Mouse (Mus musculus) hindbrain, embryonic 15.5 days (tissue): Measurements from ENCODE around the gene Mapk9. TPM values are rescaled to one million over a fixed set of nuclear protein-coding genes. Genes with fewer than 3 reads are reported as not detected.
"Not testable (repeated sequence)": the region's sequence is repeated elsewhere in the genome, so short reads cannot be mapped to it uniquely, and the experiment has no call there.

ENCODE experiments used
- ATAC-seq: fragments of 200-750 bp; cut with Nextera tagmentation; 2 replicates; pipeline ENCODE4 v1.8.0; 2017; ENCODE audit warnings: low read depth, moderate number of reproducible peaks, moderate TSS enrichment; ENCODE audit not compliant: low FRiP score
- H3K27ac ChIP-seq: fragments of 300-500 bp; sonication (generic); replicated peaks from 2 replicates; pipeline ENCODE4 v1.5.1; 2015; ENCODE audit warnings: mild to moderate bottlenecking, inconsistent platforms
- H3K27me3 ChIP-seq: fragments of 300-500 bp; sonication (generic); 2 replicates; pipeline ENCODE4 v1.6.1; 2015; ENCODE audit warnings: control low read depth, inconsistent platforms
- H3K36me3 ChIP-seq: fragments of 300-500 bp; sonication (generic); 2 replicates; pipeline ENCODE4 v1.6.1; 2015; ENCODE audit warnings: control low read depth, inconsistent platforms
- H3K4me1 ChIP-seq: fragments of 300-500 bp; sonication (generic); replicated peaks from 2 replicates; pipeline ENCODE4 v1.6.1; 2015; ENCODE audit warnings: control low read depth, inconsistent platforms
- H3K4me2 ChIP-seq: fragments of 300-500 bp; sonication (generic); 2 replicates; pipeline ENCODE4 v1.6.1; 2015; ENCODE audit warnings: moderate library complexity, mild to moderate bottlenecking, inconsistent platforms
- H3K4me3 ChIP-seq: fragments of 300-500 bp; sonication (generic); 2 replicates; pipeline ENCODE4 v1.5.1; 2015; ENCODE audit warnings: mild to moderate bottlenecking, inconsistent platforms
- H3K9ac ChIP-seq: fragments of 300-500 bp; sonication (generic); 2 replicates; pipeline ENCODE4 v1.6.1; 2015; ENCODE audit warnings: inconsistent platforms
- H3K9me3 ChIP-seq: fragments of 300-500 bp; sonication (generic); 2 replicates; pipeline ENCODE4 v1.6.1; 2016; ENCODE audit warnings: control low read depth, inconsistent platforms
- WGBS: fragments of 180-500 bp; shearing (Covaris S2); methylation state at CpG from one replicate; pipeline ENCODE4 v1.1.7; 2015; 5-methylcytosine and 5-hydroxymethylcytosine counted together
- polyA plus RNA-seq: library from polyadenylated mRNA; unstranded; fragments of >200 nt; fragmentation: Nextera tagmentation; extraction: Ambion mirVana; gene quantifications from 2 replicates; pipeline ENCODE4 v1.2.1, GENCODE M21; 2015

The Mapk9 gene
- polyA plus RNA-seq: 69.5 and 69.6 TPM in 2 replicates

GRCm38 (mm10) chr11:49846401-49847070 is at the start of gene Mapk9:
Gene Mapk9 (plus strand): TSS chr11:49846751.
- peak; percentile 98 for ATAC-seq
- H3K4me2 ChIP-seq: peak within 1 kb of the TSS; percentile 78
- H3K27me3 ChIP-seq: no peaks in the 10 kb centered on the region
- H3K27ac ChIP-seq: peak within 1 kb of the TSS; percentile 87
- peaks cover 13% of the 10 kb centered on the region; the same call in 1 of the 2 replicates for H3K36me3 ChIP-seq
- peak within 1 kb of the TSS; percentile 87 for H3K4me3 ChIP-seq
- H3K9ac ChIP-seq: peak within 1 kb of the TSS; percentile 92
- H3K4me1 ChIP-seq: peaks cover 27% of the 10 kb centered on the region
- under 1% methylated on average over 41 of the region's 68 CpGs for WGBS
- no peaks in the 10 kb centered on the region for H3K9me3 ChIP-seq

- Histone ChIP-seq H3K27me3 (no peaks in the 10 kb centered on the region), H3K4me3 (no peak overlapping the region), H3K9ac (no peak overlapping the region), H3K9me3 (no peaks in the 10 kb centered on the region), H3K36me3 (no peaks in the 10 kb centered on the region), H3K4me1 (peaks cover 23% of the 10 kb centered on the region), H3K27ac (no peak overlapping the region), H3K4me2 (no peak overlapping the region)
- ATAC-seq: no peak
- WGBS: 79% methylated on average over 6 of the region's 6 CpGs
These were observed 47.6 kb upstream of the Mapk9 start for GRCm38 (mm10) chr11:49798931-49799330.

GRCm38 (mm10) chr11:49801516-49801915 is 45.0 kb upstream of the Mapk9 start:
- ATAC-seq: no peak
- no peaks in the 10 kb centered on the region for H3K9me3 ChIP-seq
- 59% methylated on average over 4 of the region's 4 CpGs for WGBS
- H3K4me1 ChIP-seq: peaks cover 10% of the 10 kb centered on the region
- no peaks in the 10 kb centered on the region for H3K27me3 ChIP-seq
- no peak overlapping the region for H3K27ac ChIP-seq
- no peak overlapping the region for H3K4me3 ChIP-seq
- H3K9ac ChIP-seq: no peak overlapping the region
- H3K4me2 ChIP-seq: no peak overlapping the region
- no peaks in the 10 kb centered on the region for H3K36me3 ChIP-seq

- no peaks in the 10 kb centered on the region for H3K36me3 ChIP-seq
- H3K9me3 ChIP-seq: no peaks in the 10 kb centered on the region
- H3K27ac ChIP-seq: no peak overlapping the region
- WGBS: 94% methylated on average over 4 of the region's 4 CpGs
- no peak for ATAC-seq
- H3K27me3 ChIP-seq: no peaks in the 10 kb centered on the region
- H3K4me1 ChIP-seq: peaks cover 10% of the 10 kb centered on the region
- H3K4me2 ChIP-seq: no peak overlapping the region
- H3K4me3 ChIP-seq: no peak overlapping the region
- no peak overlapping the region for H3K9ac ChIP-seq
These were observed 42.8 kb upstream of the Mapk9 start for GRCm38 (mm10) chr11:49803801-49804200.

- H3K36me3 ChIP-seq: no peaks in the 10 kb centered on the region
- H3K9ac ChIP-seq: no peak overlapping the region
- H3K4me2 ChIP-seq: no peak overlapping the region
- no peaks in the 10 kb centered on the region for H3K9me3 ChIP-seq
- H3K27me3 ChIP-seq: no peaks in the 10 kb centered on the region
- peaks cover 5% of the 10 kb centered on the region for H3K4me1 ChIP-seq
- H3K27ac ChIP-seq: no peak overlapping the region
- WGBS: 15% methylated on average over 3 of the region's 3 CpGs
- no peak overlapping the region for H3K4me3 ChIP-seq
- ATAC-seq: no peak
These were observed 40.3 kb upstream of the Mapk9 start for GRCm38 (mm10) chr11:49806218-49806617.

- no peak for ATAC-seq
- no peak overlapping the region for H3K4me3 ChIP-seq
- H3K27me3 ChIP-seq: no peaks in the 10 kb centered on the region
- H3K36me3 ChIP-seq: no peaks in the 10 kb centered on the region
- WGBS: 92% methylated on average over 9 of the region's 9 CpGs
- H3K27ac ChIP-seq: no peak overlapping the region
- H3K9me3 ChIP-seq: no peaks in the 10 kb centered on the region
- no peak overlapping the region for H3K9ac ChIP-seq
- no peaks in the 10 kb centered on the region for H3K4me1 ChIP-seq
- no peak overlapping the region for H3K4me2 ChIP-seq
These were observed 37.6 kb upstream of the Mapk9 start for GRCm38 (mm10) chr11:49808946-49809345.

DNA sequence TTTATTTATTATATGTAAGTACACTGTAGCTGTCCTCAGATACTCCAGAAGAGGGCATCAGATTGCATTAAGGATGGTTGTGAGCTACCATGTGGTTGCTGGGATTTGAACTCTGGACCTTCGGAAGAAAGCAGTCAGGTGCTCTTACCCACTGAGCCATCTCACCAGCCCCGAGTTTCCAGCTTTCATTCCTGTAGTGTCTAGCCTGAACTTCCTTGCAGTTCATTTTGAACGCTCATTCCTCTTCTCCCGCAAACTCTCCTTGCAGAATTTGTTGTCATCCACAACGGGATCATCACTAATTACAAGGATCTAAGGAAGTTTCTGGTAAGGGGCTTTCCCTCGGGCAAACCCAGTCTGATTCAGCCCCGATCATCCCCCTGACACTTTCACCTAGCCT is 35.9 kb upstream of the Mapk9 start:
- not testable (repeated sequence) for ATAC-seq, H3K9ac ChIP-seq, H3K27ac ChIP-seq, H3K4me1 ChIP-seq, H3K9me3 ChIP-seq, H3K27me3 ChIP-seq, H3K4me3 ChIP-seq, H3K4me2 ChIP-seq, H3K36me3 ChIP-seq
- 88% methylated on average over 7 of the region's 7 CpGs for WGBS

GRCm38 (mm10) chr11:49811099-49811541 is 35.4 kb upstream of the Mapk9 start:
- H3K36me3 ChIP-seq: 0 out of 2 replicates have a peak, but pooled peaks cover 3% of the 10 kb centered on the region
- no peak for ATAC-seq
- H3K4me2 ChIP-seq: no peak overlapping the region
- H3K4me1 ChIP-seq: no peaks in the 10 kb centered on the region
- 95% methylated on average over 8 of the region's 8 CpGs for WGBS
- H3K9me3 ChIP-seq: no peaks in the 10 kb centered on the region
- H3K9ac ChIP-seq: no peak overlapping the region
- no peak overlapping the region for H3K27ac ChIP-seq
- H3K4me3 ChIP-seq: no peak overlapping the region
- H3K27me3 ChIP-seq: no peaks in the 10 kb centered on the region

DNA sequence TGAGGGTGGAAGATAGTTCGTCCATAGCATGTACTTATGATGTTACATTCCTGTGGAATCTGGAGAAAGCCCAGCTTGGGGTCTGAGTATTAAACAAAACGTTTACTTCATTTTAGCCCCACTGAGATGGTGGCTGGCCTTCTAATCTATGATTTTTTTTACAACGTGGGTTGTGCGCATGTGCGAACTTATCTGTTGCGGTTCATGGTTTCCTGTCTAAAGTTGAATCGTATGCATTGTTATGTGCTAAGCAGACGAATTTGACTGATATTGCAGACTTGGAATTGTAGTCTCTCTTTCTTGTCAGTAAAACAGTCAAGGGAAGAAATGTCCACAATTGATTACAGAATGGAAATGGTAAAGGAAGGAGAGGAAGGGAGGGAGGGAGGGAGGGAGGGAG is 34.7 kb upstream of the Mapk9 start:
- Histone ChIP-seq H3K27ac (no peak overlapping the region), H3K4me2 (no peak overlapping the region), H3K4me1 (no peaks in the 10 kb centered on the region), H3K4me3 (no peak overlapping the region), H3K36me3 (0 out of 2 replicates have a peak, but pooled peaks cover 3% of the 10 kb centered on the region), H3K9me3 (no peaks in the 10 kb centered on the region), H3K9ac (no peak overlapping the region), H3K27me3 (no peaks in the 10 kb centered on the region)
- WGBS: 88% methylated on average over 8 of the region's 8 CpGs
- ATAC-seq: no peak

DNA sequence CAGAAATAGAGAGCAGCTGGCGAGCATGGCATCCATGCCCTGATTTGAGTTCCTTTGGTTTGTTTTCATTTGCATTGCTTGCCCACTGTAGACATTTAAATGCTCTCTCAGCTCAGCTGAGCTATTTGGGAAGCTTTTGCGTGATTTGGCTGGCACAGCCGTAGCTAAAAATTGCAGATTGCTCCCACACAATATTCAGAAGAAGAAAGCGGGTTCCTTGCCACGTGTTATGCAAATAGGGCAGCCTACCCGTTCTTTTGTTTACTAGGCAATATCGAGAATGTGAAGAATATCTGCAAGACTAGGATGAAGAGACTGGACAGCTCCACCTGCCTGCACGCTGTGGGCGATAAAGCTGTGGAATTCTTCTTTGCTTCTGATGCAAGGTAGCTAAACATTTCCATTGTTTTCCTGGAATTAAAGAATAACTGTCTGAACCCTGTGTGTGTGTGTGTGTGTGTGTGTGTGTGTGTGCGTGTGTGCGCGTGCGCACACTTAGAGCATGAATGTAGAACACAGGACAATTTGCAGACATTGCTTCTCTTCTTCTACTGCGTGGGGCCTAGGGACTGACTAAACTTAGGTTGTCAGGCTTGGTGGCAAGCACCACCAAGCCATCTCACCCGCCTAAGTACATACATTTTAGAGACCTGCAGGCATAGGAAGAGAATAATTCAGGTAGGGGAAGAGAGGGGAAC is 27.5 kb upstream of the Mapk9 start:
- no peak overlapping the region for H3K4me2 ChIP-seq
- no peaks in the 10 kb centered on the region for H3K9me3 ChIP-seq
- no peak overlapping the region for H3K9ac ChIP-seq
- H3K27me3 ChIP-seq: no peaks in the 10 kb centered on the region
- WGBS: 80% methylated on average over 15 of the region's 15 CpGs
- H3K4me3 ChIP-seq: no peak overlapping the region
- no peaks in the 10 kb centered on the region for H3K4me1 ChIP-seq
- no peak for ATAC-seq
- H3K36me3 ChIP-seq: peaks cover 10% of the 10 kb centered on the region; the same call in 1 of the 2 replicates
- 0 out of 2 replicates have a peak overlapping the region, but pooled peaks have one; percentile 0 for H3K27ac ChIP-seq

- peaks cover 7% of the 10 kb centered on the region; the same call in 1 of the 2 replicates for H3K36me3 ChIP-seq
- H3K27ac ChIP-seq: no peak overlapping the region
- no peak overlapping the region for H3K4me2 ChIP-seq
- H3K9me3 ChIP-seq: no peaks in the 10 kb centered on the region
- no peak for ATAC-seq
- no peak overlapping the region for H3K4me3 ChIP-seq
- no peaks in the 10 kb centered on the region for H3K27me3 ChIP-seq
- H3K9ac ChIP-seq: no peak overlapping the region
- WGBS: 84% methylated on average over 7 of the region's 7 CpGs
- H3K4me1 ChIP-seq: no peaks in the 10 kb centered on the region
These were observed 26.9 kb upstream of the Mapk9 start for GRCm38 (mm10) chr11:49819676-49820075.

- H3K4me3 ChIP-seq: no peak overlapping the region
These were observed 25.6 kb upstream of the Mapk9 start for GRCm38 (mm10) chr11:49820928-49821327.

More at GRCm38 (mm10) chr11:49820928-49821327, 25.6 kb upstream of the Mapk9 start:
- H3K4me1 ChIP-seq: no peaks in the 10 kb centered on the region
- H3K27me3 ChIP-seq: no peaks in the 10 kb centered on the region
- H3K27ac ChIP-seq: no peak overlapping the region
- 83% methylated on average over 2 of the region's 2 CpGs for WGBS
- H3K9me3 ChIP-seq: no peaks in the 10 kb centered on the region
- H3K4me2 ChIP-seq: no peak overlapping the region
- no peak overlapping the region for H3K9ac ChIP-seq
- no peak for ATAC-seq
- H3K36me3 ChIP-seq: peaks cover 7% of the 10 kb centered on the region; the same call in 1 of the 2 replicates
